Mouse (Mus musculus) myocyte (in vitro differentiated cells): ENCODE measurements around the gene Apod. TPM values are rescaled to one million over a fixed set of nuclear protein-coding genes. Genes with fewer than 3 reads are reported as not detected.
"Not testable (repeated sequence)": the region's sequence is repeated elsewhere in the genome, so short reads cannot be mapped to it uniquely, and the experiment has no call there.

Source experiments
- H3K27me3 ChIP-seq: one replicate; pipeline ENCODE4 v1.6.1; 2011; ENCODE audit not compliant: control insufficient read depth, insufficient read depth, insufficient read length
- H3K36me3 ChIP-seq: one replicate; pipeline ENCODE4 v1.6.1; 2011; ENCODE audit not compliant: control insufficient read depth, insufficient read depth
- H3K4me2 ChIP-seq: one replicate; pipeline ENCODE4 v1.6.1; 2011; ENCODE audit warnings: low read depth, control low read depth
- H3K4me3 ChIP-seq: one replicate; pipeline ENCODE4 v1.5.1; 2011; ENCODE audit warnings: mild to moderate bottlenecking, control low read depth, moderate library complexity
- H3K79me2 ChIP-seq: one replicate; pipeline ENCODE4 v1.6.1; 2011; ENCODE audit not compliant: control insufficient read depth, insufficient read depth
- H3ac ChIP-seq: one replicate; pipeline ENCODE4 v1.6.1; 2011; ENCODE audit not compliant: control insufficient read depth, insufficient read length
- CEBPB ChIP-seq: IDR thresholded peaks from 2 replicates; pipeline ENCODE4 v1.6.1; 2011; ENCODE audit warnings: mild to moderate bottlenecking, moderate library complexity; ENCODE audit not compliant: poor library complexity, insufficient read depth, severe bottlenecking
- E2F4 ChIP-seq: IDR thresholded peaks from one replicate; pipeline ENCODE4 v1.6.1; 2011; ENCODE audit warnings: mild to moderate bottlenecking, control low read depth, moderate library complexity; ENCODE audit not compliant: insufficient read depth
- MAX ChIP-seq: IDR thresholded peaks from one replicate; pipeline ENCODE4 v1.6.1; 2011; ENCODE audit warnings: low read depth, mild to moderate bottlenecking, control low read depth
- MYOD1 ChIP-seq, 3 experiments: IDR thresholded peaks; one replicate each; pipeline ENCODE4 v1.6.1; 2011; ENCODE audit warnings: control low read depth in 2 of 3, low read depth in 2 of 3, mild to moderate bottlenecking in 2 of 3, moderate library complexity in 1 of 3; ENCODE audit not compliant: insufficient read length in 2 of 3, control insufficient read depth in 1 of 3
- MYOG ChIP-seq, 3 experiments: IDR thresholded peaks; one replicate each; pipeline ENCODE4 v1.6.1; 2011; ENCODE audit warnings: control low read depth in 2 of 3, low read depth in 2 of 3, mild to moderate bottlenecking in 2 of 3; ENCODE audit not compliant: insufficient read length in 2 of 3, control insufficient read depth in 1 of 3, insufficient read depth in 1 of 3
- POLR2A ChIP-seq: IDR thresholded peaks from one replicate; pipeline ENCODE4 v1.6.1; 2011; ENCODE audit warnings: low read depth, mild to moderate bottlenecking, control low read depth, moderate library complexity; ENCODE audit not compliant: insufficient read length
- POLR2AphosphoS2 ChIP-seq: IDR thresholded peaks from one replicate; pipeline ENCODE4 v1.6.1; 2011; ENCODE audit warnings: low read depth, control low read depth; ENCODE audit not compliant: insufficient read length
- REST ChIP-seq: IDR thresholded peaks from one replicate; pipeline ENCODE4 v1.6.1; 2011; ENCODE audit warnings: mild to moderate bottlenecking, control low read depth, moderate library complexity; ENCODE audit not compliant: insufficient read depth, insufficient read length
- SRF ChIP-seq: IDR thresholded peaks from one replicate; pipeline ENCODE4 v1.6.1; 2011; ENCODE audit warnings: low read depth; ENCODE audit not compliant: control insufficient read depth, insufficient read length
- TCF12 ChIP-seq: IDR thresholded peaks from one replicate; pipeline ENCODE4 v1.6.1; 2011; ENCODE audit warnings: mild to moderate bottlenecking, control low read depth; ENCODE audit not compliant: poor library complexity, insufficient read depth, severe bottlenecking
- TCF3 ChIP-seq: IDR thresholded peaks from one replicate; pipeline ENCODE4 v1.6.1; 2011; ENCODE audit warnings: low read depth, control low read depth; ENCODE audit not compliant: insufficient read length
- USF1 ChIP-seq: IDR thresholded peaks from one replicate; pipeline ENCODE4 v1.6.1; 2011; ENCODE audit warnings: low read depth, mild to moderate bottlenecking, control low read depth, moderate library complexity
- polyA plus RNA-seq: library from polyadenylated mRNA; unstranded; fragments of >200 nt; fragmentation: generic; extraction: Trizol; gene quantifications from one replicate; pipeline ENCODE4 v1.2.1, GENCODE M21; 2012; ENCODE audit warnings: missing spikeins

The Apod gene
- polyA plus RNA-seq, 1 experiment: 1.2 TPM

- H3K4me2 ChIP-seq: no peak overlapping the region
- H3K4me3 ChIP-seq: no peak overlapping the region
- H3K79me2 ChIP-seq: no peaks in the 10 kb centered on the region
- H3K27me3 ChIP-seq: no peaks in the 10 kb centered on the region
- no peak overlapping the region for H3ac ChIP-seq
- no peaks in the 10 kb centered on the region for H3K36me3 ChIP-seq
- TF ChIP-seq CEBPB: no peak
- no peak for TF ChIP-seq POLR2AphosphoS2
- TF ChIP-seq POLR2A: no peak
- TF ChIP-seq MAX: no peak
- TF ChIP-seq USF1: no peak
- TF ChIP-seq SRF: no peak
- TF ChIP-seq E2F4: no peak
- no peak for TF ChIP-seq MYOG (IDR thresholded peaks at IDR 0.05; ENCODE audit: control insufficient read depth in 1 of 3, insufficient read depth in 1 of 3, insufficient read length in 2 of 3, low read depth in 2 of 3)
- no peak for TF ChIP-seq MYOD1 (IDR thresholded peaks at IDR 0.05; ENCODE audit: control insufficient read depth in 1 of 3, insufficient read length in 2 of 3, low read depth in 2 of 3)
- no peak for TF ChIP-seq TCF12
- TF ChIP-seq TCF3: no peak
- TF ChIP-seq REST: no peak
Measured at GRCm38 (mm10) chr16:31325120-31325519, 10.5 kb upstream of the Apod start.

DNA sequence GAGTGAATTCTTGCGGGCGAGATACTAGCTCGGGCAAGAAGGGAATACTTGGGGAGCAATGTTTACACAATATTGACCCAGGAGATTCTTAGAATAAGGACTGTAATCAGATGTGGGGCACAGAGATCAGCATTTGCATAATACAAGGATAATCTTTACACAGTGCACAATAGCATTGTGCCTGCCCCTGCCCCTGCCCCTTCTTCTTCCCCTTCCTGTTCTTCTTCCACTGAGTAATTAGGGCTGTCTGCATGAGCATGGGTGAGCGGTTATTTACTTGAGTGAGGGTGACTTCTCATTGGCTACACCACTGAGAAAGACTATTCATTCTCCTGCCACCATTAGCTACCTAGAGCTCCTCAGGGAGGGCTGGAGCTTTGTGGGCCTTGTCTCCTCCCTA is 6.9 kb upstream of the Apod start:
- Histone ChIP-seq H3ac (no peak overlapping the region), H3K4me2 (no peak overlapping the region), H3K4me3 (no peak overlapping the region), H3K79me2 (no peaks in the 10 kb centered on the region), H3K36me3 (no peaks in the 10 kb centered on the region), H3K27me3 (no peaks in the 10 kb centered on the region)
- no peak for TF ChIP-seq MYOD1 (IDR thresholded peaks at IDR 0.05; ENCODE audit: control insufficient read depth in 1 of 3, insufficient read length in 2 of 3, low read depth in 2 of 3)
- TF ChIP-seq USF1: no peak
- no peak for TF ChIP-seq POLR2A
- no peak for TF ChIP-seq MAX
- TF ChIP-seq SRF: no peak
- no peak for TF ChIP-seq TCF3
- no peak for TF ChIP-seq POLR2AphosphoS2
- no peak for TF ChIP-seq E2F4
- TF ChIP-seq REST: no peak
- no peak for TF ChIP-seq TCF12
- no peak for TF ChIP-seq MYOG (IDR thresholded peaks at IDR 0.05; ENCODE audit: control insufficient read depth in 1 of 3, insufficient read depth in 1 of 3, insufficient read length in 2 of 3, low read depth in 2 of 3)
- TF ChIP-seq CEBPB: no peak

DNA sequence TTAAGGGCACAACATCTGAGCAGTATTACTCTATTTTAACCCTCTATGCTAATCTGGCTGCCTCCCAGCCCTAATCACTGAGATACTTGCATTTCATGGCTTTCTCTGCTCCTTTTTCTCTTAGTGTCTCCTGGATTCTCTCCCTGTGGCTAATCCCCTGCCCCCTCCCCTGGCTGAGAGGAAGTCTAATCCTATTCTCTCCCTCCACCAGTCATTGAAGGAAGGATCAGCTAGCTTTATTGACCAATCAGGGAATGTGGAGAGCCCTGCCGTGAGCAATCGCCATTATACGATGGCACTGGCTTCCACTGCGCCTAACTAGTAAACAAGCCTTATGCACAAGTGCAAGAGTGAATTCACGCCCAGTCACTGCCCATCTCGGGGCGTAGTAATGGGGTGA is 6.3 kb upstream of the Apod start:
- no peak overlapping the region for H3K4me3 ChIP-seq
- H3K27me3 ChIP-seq: no peaks in the 10 kb centered on the region
- H3ac ChIP-seq: no peak overlapping the region
- H3K36me3 ChIP-seq: no peaks in the 10 kb centered on the region
- no peaks in the 10 kb centered on the region for H3K79me2 ChIP-seq
- TF ChIP-seq USF1: no peak
- TF ChIP-seq REST: no peak
- TF ChIP-seq CEBPB: no peak
- no peak for TF ChIP-seq POLR2AphosphoS2
- TF ChIP-seq E2F4: no peak
- TF ChIP-seq POLR2A: no peak
- TF ChIP-seq MYOG (IDR thresholded peaks at IDR 0.05; ENCODE audit: control insufficient read depth in 1 of 3, insufficient read depth in 1 of 3, insufficient read length in 2 of 3, low read depth in 2 of 3): no peak
- no peak for TF ChIP-seq MAX
- TF ChIP-seq MYOD1 (IDR thresholded peaks at IDR 0.05; ENCODE audit: control insufficient read depth in 1 of 3, insufficient read length in 2 of 3, low read depth in 2 of 3): no peak
- TF ChIP-seq TCF12: no peak
- TF ChIP-seq SRF: no peak
- TF ChIP-seq TCF3: no peak
- H3K4me2 ChIP-seq: no peak overlapping the region

DNA sequence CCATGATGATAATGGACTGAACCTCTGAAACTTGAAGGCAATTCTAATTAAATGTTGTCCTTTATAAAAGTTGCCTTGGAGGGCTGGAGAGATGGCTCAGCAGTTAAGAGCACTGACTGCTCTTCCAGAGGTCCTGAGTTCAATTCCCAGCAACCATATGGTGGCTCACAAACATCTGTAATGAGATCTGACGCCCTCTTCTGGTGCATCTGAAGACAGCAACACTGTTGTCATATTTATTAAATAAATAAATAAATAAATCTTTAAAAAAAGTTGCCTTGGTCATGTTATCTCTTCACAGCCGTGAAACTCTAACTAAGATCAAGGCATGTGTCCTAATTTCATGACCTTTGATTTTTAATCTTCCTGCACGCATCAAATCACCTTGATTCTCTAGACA is 5.1 kb upstream of the Apod start:
- not testable (repeated sequence) for H3K79me2 ChIP-seq, H3K36me3 ChIP-seq, H3K4me2 ChIP-seq, H3K27me3 ChIP-seq, H3K4me3 ChIP-seq, H3ac ChIP-seq

DNA sequence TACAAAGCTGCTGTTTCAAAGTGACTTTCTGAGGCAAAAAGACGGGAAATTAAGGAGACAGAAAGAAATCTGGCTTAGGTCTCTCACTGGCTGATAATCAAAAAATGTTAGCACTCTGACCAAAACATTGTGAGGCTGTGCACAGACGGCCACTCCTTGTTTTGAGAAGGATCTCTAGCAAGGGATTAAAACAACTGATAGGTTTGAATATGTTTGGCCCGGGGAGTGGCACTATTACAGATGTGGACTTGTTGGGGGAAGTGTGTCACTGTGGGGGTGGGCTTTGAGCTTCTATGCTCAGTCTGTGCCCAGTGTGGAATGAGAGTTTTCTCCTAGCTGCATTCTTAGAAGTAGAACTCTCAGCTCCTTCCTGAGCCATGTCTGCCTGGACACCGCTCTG is 4.7 kb upstream of the Apod start:
- H3K4me3 ChIP-seq: no peak overlapping the region
- H3K4me2 ChIP-seq: no peak overlapping the region
- no peaks in the 10 kb centered on the region for H3K36me3 ChIP-seq
- H3K27me3 ChIP-seq: no peaks in the 10 kb centered on the region
- no peak for TF ChIP-seq MYOD1 (IDR thresholded peaks at IDR 0.05; ENCODE audit: control insufficient read depth in 1 of 3, insufficient read length in 2 of 3, low read depth in 2 of 3)
- no peak for TF ChIP-seq TCF3
- TF ChIP-seq USF1: no peak
- no peak for TF ChIP-seq CEBPB
- TF ChIP-seq POLR2AphosphoS2: no peak
- no peak for TF ChIP-seq SRF
- no peak for TF ChIP-seq MAX
- no peak for TF ChIP-seq MYOG (IDR thresholded peaks at IDR 0.05; ENCODE audit: control insufficient read depth in 1 of 3, insufficient read depth in 1 of 3, insufficient read length in 2 of 3, low read depth in 2 of 3)
- TF ChIP-seq REST: no peak
- no peaks in the 10 kb centered on the region for H3K79me2 ChIP-seq
- no peak overlapping the region for H3ac ChIP-seq
